ENCODE assay signal across 25 mouse cellular contexts in genomic region chr5:98696336-98696735, GRCm38 (mm10).
DNase-seq lines count a peak whose midpoint lies in the region; ATAC-seq and TF ChIP-seq lines count a peak whose summit lies in the region.
"Had no signal": no experiment of that assay in that cellular context is flagged by ENCODE, and none has a peak within 500 bp of the region (broad histone marks: within the 10 kb centered on the region; RNA-seq: fewer than 3 reads in every experiment).

No protein-coding gene starts in this region.

- 50% methylated on average over 8 of the region's 8 CpGs for WGBS in kidney, embryonic 15.5 days
- WGBS in lung, postnatal 0 days: 29% methylated on average over 8 of the region's 8 CpGs
- 44% methylated on average over 8 of the region's 8 CpGs for WGBS in lung, adult 2 months

- peak; percentile 9 for DNase-seq in embryo, embryonic 10 days (ENCODE audit: low spot score)
- no peak for DNase-seq in embryo, embryonic 9.5 days (ENCODE audit: extremely low spot score)
- DNase-seq in kidney, postnatal 14 days: no peak
- DNase-seq in lung, postnatal 0 days (ENCODE audit: low spot score): peak; percentile 70
- no peak for DNase-seq in lung, adult 2 months
- DNase-seq in ovary, postnatal 10 days (ENCODE audit: low spot score): no peak
- DNase-seq in cerebellum, postnatal 10 days: no peak
- DNase-seq: adrenal gland, adult 8-10 months; cerebellum, adult 8-10 months; gastrocnemius, postnatal 36 days; heart, adult 2 months; heart, postnatal 36 days; layer of hippocampus, postnatal 36 days; retina, postnatal 1 day; right cerebral cortex, postnatal 25 days; spleen, adult 18-20 months had no signal

- no peaks in the 10 kb centered on the region for H3K9me3 ChIP-seq in kidney, embryonic 15.5 days (replicated peaks)
- no peaks in the 10 kb centered on the region for H3K9me3 ChIP-seq in lung, postnatal 0 days (ENCODE audit: low read length)
- H3K9me3 ChIP-seq: embryonic facial prominence, embryonic 15.5 days; heart, embryonic 15.5 days; hindbrain, embryonic 13.5 days; limb, embryonic 12.5 days; liver, embryonic 12.5 days; midbrain, embryonic 15.5 days; neural tube, embryonic 12.5 days had no signal

- H3K9ac ChIP-seq in kidney, embryonic 15.5 days: no peak overlapping the region
- no peak overlapping the region for H3K9ac ChIP-seq in lung, postnatal 0 days (replicated peaks; ENCODE audit: low read depth)
- H3K9ac ChIP-seq: embryonic facial prominence, embryonic 15.5 days; heart, embryonic 15.5 days; hindbrain, embryonic 13.5 days; limb, embryonic 12.5 days; liver, embryonic 12.5 days; midbrain, embryonic 15.5 days; neural tube, embryonic 12.5 days had no signal

- no peak for TF ChIP-seq EP300 in lung, postnatal 0 days (IDR thresholded peaks at IDR 0.05)

- H3K4me1 ChIP-seq in kidney, embryonic 15.5 days: 0 out of 2 replicates have a peak, but pooled peaks cover 2% of the 10 kb centered on the region
- H3K4me1 ChIP-seq in lung, postnatal 0 days (ENCODE audit: insufficient read depth, low read depth, low read length): no peaks in the 10 kb centered on the region
- H3K4me1 ChIP-seq in lung, adult 2 months (ENCODE audit: control insufficient read depth, insufficient read depth, low read length): no peaks in the 10 kb centered on the region
- H3K4me1 ChIP-seq: embryonic facial prominence, embryonic 15.5 days; heart, embryonic 15.5 days; hindbrain, embryonic 13.5 days; liver, embryonic 12.5 days; midbrain, embryonic 15.5 days had no signal

- H3K4me3 ChIP-seq in kidney, embryonic 15.5 days (replicated peaks): no peak overlapping the region
- H3K4me3 ChIP-seq in lung, postnatal 0 days (ENCODE audit: low read depth, low read length): no peak overlapping the region
- no peak overlapping the region for H3K4me3 ChIP-seq in lung, adult 2 months (replicated peaks; ENCODE audit: extremely low read depth, low read depth, low read length)
- H3K4me3 ChIP-seq: embryonic facial prominence, embryonic 15.5 days; heart, adult 2 months; heart, embryonic 15.5 days; hindbrain, embryonic 13.5 days; limb, embryonic 12.5 days; liver, embryonic 12.5 days; midbrain, embryonic 15.5 days; neural tube, embryonic 12.5 days had no signal

- H3K27me3 ChIP-seq in kidney, embryonic 15.5 days: no peaks in the 10 kb centered on the region
- H3K27me3 ChIP-seq in lung, postnatal 0 days (replicated peaks; ENCODE audit: insufficient read depth, low read length): no peaks in the 10 kb centered on the region
- H3K27me3 ChIP-seq: embryonic facial prominence, embryonic 15.5 days; heart, embryonic 15.5 days; hindbrain, embryonic 13.5 days; liver, embryonic 12.5 days; midbrain, embryonic 15.5 days; neural tube, embryonic 12.5 days had no signal

- no peaks in the 10 kb centered on the region for H3K36me3 ChIP-seq in kidney, embryonic 15.5 days
- H3K36me3 ChIP-seq in lung, postnatal 0 days (ENCODE audit: insufficient read depth, low read length): no peaks in the 10 kb centered on the region
- H3K36me3 ChIP-seq: embryonic facial prominence, embryonic 15.5 days; heart, embryonic 15.5 days; hindbrain, embryonic 13.5 days; limb, embryonic 12.5 days; liver, embryonic 12.5 days; midbrain, embryonic 15.5 days; neural tube, embryonic 12.5 days had no signal

- no peak for TF ChIP-seq POLR2A in lung, adult 2 months (IDR thresholded peaks at IDR 0.05; ENCODE audit: borderline replicate concordance, extremely low read depth, low read depth, low read length)

- H3K27ac ChIP-seq in kidney, embryonic 15.5 days: peak overlapping the region; percentile 41; the same call in 1 of the 2 replicates
- no peak overlapping the region for H3K27ac ChIP-seq in lung, postnatal 0 days (ENCODE audit: low read length)
- H3K27ac ChIP-seq: embryonic facial prominence, embryonic 15.5 days; heart, adult 2 months; heart, embryonic 15.5 days; hindbrain, embryonic 13.5 days; limb, embryonic 12.5 days; liver, embryonic 12.5 days; midbrain, embryonic 15.5 days; neural tube, embryonic 12.5 days had no signal

- no peak for ATAC-seq in kidney, embryonic 15.5 days (replicated peaks; ENCODE audit: low FRiP score)
- ATAC-seq in lung, postnatal 0 days: peak; percentile 54
- ATAC-seq: activated CD4-positive, CD25-positive, alpha-beta regulatory T cell, adult 4 months; liver, embryonic 12.5 days; midbrain, embryonic 15.5 days had no signal

- no peak overlapping the region for H3K4me2 ChIP-seq in kidney, embryonic 15.5 days
- no peak overlapping the region for H3K4me2 ChIP-seq in lung, postnatal 0 days (replicated peaks; ENCODE audit: low read depth, low read length)
- H3K4me2 ChIP-seq: embryonic facial prominence, embryonic 15.5 days; heart, embryonic 15.5 days; hindbrain, embryonic 13.5 days; limb, embryonic 12.5 days; liver, embryonic 12.5 days; midbrain, embryonic 15.5 days; neural tube, embryonic 12.5 days had no signal

- TF ChIP-seq CTCF in lung, postnatal 0 days (IDR thresholded peaks at IDR 0.05): no peak
- TF ChIP-seq CTCF in lung, adult 2 months (IDR thresholded peaks at IDR 0.05; ENCODE audit: insufficient read depth, low read length): no peak

Comparison
In these comparisons a context has a peak if more than half of its experiments do, and no peak if none do; other contexts are left out.
1. DNase-seq: peak in embryo, embryonic 10 days (single experiment) and lung, postnatal 0 days (single experiment); none in embryo, embryonic 9.5 days (single experiment), kidney, postnatal 14 days (single experiment), lung, adult 2 months (single experiment), ovary, postnatal 10 days (single experiment) and cerebellum, postnatal 10 days (0 of 2).